Mouse (Mus musculus): ENCODE measurements around the gene Olfr716.
"Not testable (repeated sequence)": the region's sequence is repeated elsewhere in the genome, so short reads cannot be mapped to it uniquely, and the experiment has no call there.

Olfr716 gene

DNA sequence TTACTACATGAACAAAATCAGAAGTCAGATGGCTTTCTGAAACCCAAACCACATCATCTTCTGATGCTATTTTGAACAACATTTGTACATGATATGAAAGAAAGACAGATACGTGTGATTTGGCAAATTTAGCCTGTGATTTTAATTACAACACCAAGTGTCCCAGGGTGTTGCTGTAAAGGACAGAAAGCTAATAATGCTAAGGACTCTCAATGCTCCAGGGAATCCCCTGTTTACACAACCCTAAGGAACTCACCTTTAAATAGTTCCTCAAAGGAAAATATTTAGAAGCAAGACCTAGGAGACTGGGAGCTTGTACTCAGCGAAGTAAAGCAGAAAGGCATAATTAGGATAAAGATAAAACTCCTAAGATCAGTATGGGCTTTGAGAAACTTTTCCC is at the start of gene Olfr716:
TSS of gene Olfr716 (plus strand) at position 301 of the 400 bp plus-strand sequence.
- not testable (repeated sequence) for DNase-seq (ENCODE audit: low spot score in 2 of 2)

DNA sequence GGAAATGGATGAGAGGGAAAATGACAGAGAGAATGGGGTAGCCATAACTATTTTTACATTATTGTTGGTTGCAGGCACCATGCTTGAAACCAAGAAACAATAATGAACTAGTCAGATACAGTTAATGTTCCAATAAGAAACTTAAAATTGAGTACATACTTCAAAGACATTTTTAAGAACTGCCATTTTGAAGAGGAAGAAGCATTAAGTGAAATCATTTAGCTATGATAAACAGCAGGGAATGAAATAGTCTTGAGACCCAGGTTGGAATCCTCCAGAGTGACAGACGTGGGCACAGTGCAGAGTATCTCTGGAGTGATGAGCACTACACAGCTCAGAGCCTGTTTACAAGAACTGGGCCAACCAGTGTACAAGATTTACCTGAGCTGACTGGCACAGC is 45.2 kb upstream of the Olfr716 start, which contains the start of gene Olfr17:
TSS of gene Olfr17 (plus strand) at position 301 of the 400 bp plus-strand sequence.
- DNase-seq (ENCODE audit: low spot score in 2 of 2), result no peak

DNA sequence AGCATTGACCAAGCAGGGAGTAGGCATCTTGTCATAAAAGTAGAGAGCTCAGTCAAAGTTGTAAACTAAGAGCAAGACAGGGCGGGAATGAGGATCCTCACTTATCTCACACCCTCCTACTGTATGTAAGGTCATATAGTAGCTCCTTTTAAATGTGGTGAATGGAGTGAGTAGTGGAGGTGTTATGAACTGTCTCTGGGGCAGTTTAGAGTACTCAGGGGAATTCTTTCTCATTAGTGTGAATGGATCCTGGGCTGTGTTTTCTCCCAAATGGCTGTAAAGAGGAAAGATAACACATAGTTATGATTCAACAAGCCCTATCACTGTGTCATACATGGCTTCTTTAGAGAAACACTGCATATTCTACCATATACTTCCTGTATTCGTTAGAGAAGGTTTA is 27.9 kb upstream of the Olfr716 start, which contains the start of gene Olfr715b:
TSS of gene Olfr715b (minus strand) at position 101 of the 400 bp plus-strand sequence.
- not testable (repeated sequence) for DNase-seq (ENCODE audit: low spot score in 2 of 2)

GRCm38 (mm10) chr7:107130983-107131382 is 7.1 kb upstream of the Olfr716 start, which contains the start of gene Olfr715:
Gene Olfr715 (minus strand): TSS chr7:107131083.
- DNase-seq (ENCODE audit: low spot score in 2 of 2), result not testable (repeated sequence)

- DNase-seq (ENCODE audit: low spot score in 2 of 2), result no peak
These were observed 28.6 kb downstream of the Olfr716 start, which contains the start of gene Nlrp14 for GRCm38 (mm10) chr7:107166690-107167089. Gene Nlrp14 (plus strand): TSS chr7:107166990.

- DNase-seq (ENCODE audit: low spot score in 2 of 2), result no peak
These were observed 42.3 kb downstream of the Olfr716 start for GRCm38 (mm10) chr7:107180406-107180805.
